Mouse (Mus musculus) cerebellum, adult 2 months (tissue): ENCODE measurements at regions not wholly inside any gene's neighbourhood (a gene's known extent, or its start where the extent isn't known, plus 50 kb on each side); places are given as distances from the start of the nearest gene placed in this dataset.

Experiments used
- DNase-seq, 2 experiments: peaks; one replicate each; pipeline ENCODE4 v3.0.0; 2021
- H3K27ac ChIP-seq: fragments of 200-500 bp; 2 replicates; pipeline ENCODE4 v1.5.1; 2012; ENCODE audit warnings: low read length, control low read depth, inconsistent platforms; ENCODE audit not compliant: insufficient read depth
- H3K27me3 ChIP-seq: fragments of 200-500 bp; 2 replicates; pipeline ENCODE4 v1.6.1; 2012; ENCODE audit warnings: inconsistent platforms, mild to moderate bottlenecking, low read length, moderate library complexity; ENCODE audit not compliant: control insufficient read depth, insufficient read depth
- H3K4me1 ChIP-seq: fragments of 200-500 bp; 2 replicates; pipeline ENCODE4 v1.6.1; 2011; ENCODE audit warnings: low read length; ENCODE audit not compliant: control insufficient read depth, insufficient read depth
- H3K4me3 ChIP-seq: fragments of 200-500 bp; replicated peaks from 2 replicates; pipeline ENCODE3; 2011; ENCODE audit warnings: mild to moderate bottlenecking, low read depth, low read length, control low read depth; ENCODE audit not compliant: insufficient read depth
- CTCF ChIP-seq: fragments of 200-500 bp; IDR thresholded peaks from 2 replicates; pipeline ENCODE4 v1.5.1; 2011; ENCODE audit warnings: low read depth, mild to moderate bottlenecking, control low read depth, low read length, moderate library complexity, borderline replicate concordance; ENCODE audit not compliant: insufficient read depth
- POLR2A ChIP-seq: fragments of 200-500 bp; IDR thresholded peaks from 2 replicates; pipeline ENCODE4 v1.6.1; 2011; ENCODE audit warnings: low read length, control low read depth, borderline replicate concordance; ENCODE audit not compliant: insufficient read depth
- WGBS: fragments of 180-500 bp; shearing (Covaris S2); methylation state at CpG from one replicate; pipeline ENCODE4 v1.1.7; 2018; 5-methylcytosine and 5-hydroxymethylcytosine counted together

DNA sequence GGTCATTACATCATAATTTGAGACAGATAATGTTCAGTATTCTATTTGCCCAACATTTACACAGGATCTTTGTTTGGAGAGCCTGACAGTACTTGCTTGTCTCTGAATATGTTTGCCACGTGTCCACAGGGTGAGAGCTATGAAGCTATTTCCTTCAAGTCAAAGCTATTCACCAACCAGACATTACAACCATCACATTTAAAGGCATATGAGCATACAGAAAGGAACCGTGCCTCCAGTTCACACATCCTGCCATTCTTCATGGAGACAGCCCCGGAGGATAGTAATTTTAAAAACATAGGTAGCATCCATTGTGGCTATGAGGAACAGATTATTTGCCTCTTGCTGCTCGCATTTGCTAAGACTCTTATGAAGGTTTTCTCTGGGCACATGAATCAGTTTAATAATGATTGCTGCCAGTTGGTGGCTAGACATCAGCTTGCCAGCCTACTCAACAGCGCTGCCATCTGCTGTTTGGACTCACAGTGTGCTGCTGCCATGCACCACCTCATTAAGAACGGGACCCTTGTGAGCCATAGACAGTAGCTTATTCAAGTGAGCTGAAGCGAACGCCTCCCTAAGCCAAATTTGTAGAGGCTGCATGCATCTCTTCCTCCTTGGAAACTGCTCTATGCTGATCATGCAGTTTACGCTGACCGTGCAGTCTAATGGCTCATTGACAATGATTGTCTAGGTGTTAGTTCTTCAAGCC is 126.5 kb upstream of the Ccdc54 start:
- Histone ChIP-seq H3K27ac (no peak overlapping the region), H3K4me1 (no peaks in the 10 kb centered on the region), H3K4me3 (no peak overlapping the region), H3K27me3 (no peaks in the 10 kb centered on the region; the same call in 1 of the 2 replicates)
- WGBS: 5% methylated on average over 10 of the region's 10 CpGs
- TF ChIP-seq POLR2A (no peak), CTCF (peak; percentile 34; the same call in 1 of the 2 replicates)
- DNase-seq: peak; percentile 48 to 62

GRCm38 (mm10) chr16:50709727-50710126 is 118.8 kb upstream of the Ccdc54 start:
- Histone ChIP-seq H3K27ac (no peak overlapping the region), H3K4me3 (no peak overlapping the region), H3K4me1 (peaks cover 3% of the 10 kb centered on the region; the same call in 1 of the 2 replicates), H3K27me3 (no peaks in the 10 kb centered on the region; the same call in 1 of the 2 replicates)
- no peak for DNase-seq
- WGBS: 73% methylated on average over 6 of the region's 6 CpGs
- TF ChIP-seq CTCF (no peak), POLR2A (no peak)

DNA sequence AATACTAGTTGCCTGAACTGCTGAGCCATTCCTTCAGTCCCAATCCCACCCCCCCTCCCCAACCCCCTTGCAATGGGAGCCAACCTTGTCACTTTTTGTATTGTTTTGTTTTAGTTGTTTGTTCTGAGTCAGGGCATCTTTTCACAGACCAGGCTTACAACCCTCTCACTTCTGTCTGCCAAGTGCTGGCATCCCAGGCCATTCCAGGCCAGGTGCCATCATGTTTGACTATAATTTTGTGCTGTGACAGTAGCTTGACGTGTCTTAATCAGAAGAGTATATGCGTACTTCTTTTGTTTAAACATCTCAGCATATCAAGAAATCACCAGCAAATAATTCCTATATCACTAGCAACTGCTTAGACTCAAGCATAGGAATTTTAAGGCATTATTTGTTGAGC is 117.0 kb upstream of the Ccdc54 start:
- Histone ChIP-seq H3K27me3 (no peaks in the 10 kb centered on the region; the same call in 1 of the 2 replicates), H3K27ac (no peak overlapping the region), H3K4me1 (peaks cover 3% of the 10 kb centered on the region; the same call in 1 of the 2 replicates), H3K4me3 (no peak overlapping the region)
- TF ChIP-seq CTCF: no peak
- no peak for TF ChIP-seq POLR2A
- 21% methylated on average over 2 of the region's 2 CpGs for WGBS
- no peak for DNase-seq

GRCm38 (mm10) chr16:50705921-50706320 is 115.0 kb upstream of the Ccdc54 start:
- Histone ChIP-seq H3K4me1 (peaks cover 3% of the 10 kb centered on the region; the same call in 1 of the 2 replicates), H3K27me3 (no peaks in the 10 kb centered on the region; the same call in 1 of the 2 replicates), H3K27ac (no peak overlapping the region), H3K4me3 (no peak overlapping the region)
- peak in 1 of 2 experiments; percentile 14 for DNase-seq
- 17% methylated on average over 4 of the region's 4 CpGs for WGBS
- TF ChIP-seq CTCF (no peak), POLR2A (no peak)

GRCm38 (mm10) chr16:50700811-50701517 is 110.0 kb upstream of the Ccdc54 start:
- Histone ChIP-seq H3K4me1 (peaks cover 3% of the 10 kb centered on the region; the same call in 1 of the 2 replicates), H3K27ac (no peak overlapping the region), H3K4me3 (no peak overlapping the region), H3K27me3 (no peaks in the 10 kb centered on the region; the same call in 1 of the 2 replicates)
- 51% methylated on average over 8 of the region's 8 CpGs for WGBS
- TF ChIP-seq CTCF (no peak), POLR2A (no peak)
- DNase-seq: no peak

DNA sequence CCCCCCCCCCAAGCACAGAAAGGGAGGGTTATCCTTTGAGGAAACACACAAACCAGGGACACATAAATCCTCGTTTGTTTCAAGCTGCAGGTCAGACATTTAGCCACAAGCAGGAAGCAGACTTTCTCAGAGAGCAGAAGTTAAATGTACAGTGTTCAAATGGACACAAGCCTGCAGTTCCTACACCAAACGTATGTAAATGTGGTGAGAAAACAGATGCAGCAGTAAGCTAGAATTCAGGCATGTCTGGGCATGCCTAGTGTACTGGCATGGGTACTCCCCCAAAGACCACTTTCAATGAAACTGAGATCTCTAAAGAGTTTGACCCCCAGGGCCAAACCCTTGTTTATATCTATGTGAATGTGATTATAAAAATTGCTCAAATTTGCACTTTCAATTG is 109.2 kb upstream of the Ccdc54 start:
- TF ChIP-seq CTCF: no peak
- TF ChIP-seq POLR2A: no peak
- WGBS: 35% methylated on average over 2 of the region's 2 CpGs

GRCm38 (mm10) chr16:50697722-50698121 is 106.8 kb upstream of the Ccdc54 start:
- no peak overlapping the region for H3K4me3 ChIP-seq
- 94% methylated on average over 2 of the region's 2 CpGs for WGBS
- no peak overlapping the region for H3K27ac ChIP-seq
- no peak for DNase-seq
- no peaks in the 10 kb centered on the region for H3K4me1 ChIP-seq
- no peaks in the 10 kb centered on the region; the same call in 1 of the 2 replicates for H3K27me3 ChIP-seq
- TF ChIP-seq POLR2A: no peak
- no peak for TF ChIP-seq CTCF

More for the DNA sequence above, 109.2 kb upstream of the Ccdc54 start:
- no peaks in the 10 kb centered on the region for H3K4me1 ChIP-seq
- no peak for DNase-seq
- H3K27ac ChIP-seq: no peak overlapping the region
- no peak overlapping the region for H3K4me3 ChIP-seq
- H3K27me3 ChIP-seq: no peaks in the 10 kb centered on the region; the same call in 1 of the 2 replicates
